20 mouse cellular contexts compared by ENCODE assay signal in genomic region chr8:93972971-93973734, GRCm38 (mm10). TPM values are rescaled to one million over a fixed set of nuclear protein-coding genes. Genes with fewer than 3 reads are reported as not detected.
DNase-seq lines count a peak whose midpoint lies in the region; ATAC-seq and TF ChIP-seq lines count a peak whose summit lies in the region.
"Had no signal": no experiment of that assay in that cellular context is flagged by ENCODE, and none has a peak within 500 bp of the region (broad histone marks: within the 10 kb centered on the region; RNA-seq: fewer than 3 reads in every experiment).

No protein-coding gene starts in this region.

- WGBS in forebrain, embryonic 14.5 days: 85% methylated on average over 14 of the region's 14 CpGs
- WGBS in forebrain, embryonic 10.5 days: 89% methylated on average over 14 of the region's 14 CpGs
- WGBS in intestine, postnatal 0 days: 84% methylated on average over 14 of the region's 14 CpGs
- WGBS in intestine, embryonic 15.5 days: 80% methylated on average over 14 of the region's 14 CpGs

- H3K9ac ChIP-seq in forebrain, embryonic 14.5 days (ENCODE audit: low read length): no peak overlapping the region
- H3K9ac ChIP-seq in intestine, postnatal 0 days (ENCODE audit: low read depth, low read length): no peak overlapping the region
- no peak overlapping the region for H3K9ac ChIP-seq in intestine, embryonic 15.5 days
- H3K9ac ChIP-seq: heart, embryonic 12.5 days; limb, embryonic 12.5 days; liver, postnatal 0 days had no signal

- no peak for DNase-seq in forebrain, embryonic 14.5 days (ENCODE audit: low spot score)
- DNase-seq in forebrain, embryonic 10.5 days (ENCODE audit: extremely low spot score, low spot score): no peak
- DNase-seq in right cerebral cortex, postnatal 10 days (ENCODE audit: low spot score in 2 of 2): peak; percentile 52 to 61
- DNase-seq in right cerebral cortex, adult 2 months (ENCODE audit: low spot score in 2 of 2): no peak
- DNase-seq: embryo, embryonic 11 days; gastrocnemius, postnatal 36 days; heart, postnatal 4 days; liver, postnatal 0 days; lung, postnatal 14 days; thymus, postnatal 4 days had no signal

- no peaks in the 10 kb centered on the region for H3K27me3 ChIP-seq in forebrain, embryonic 14.5 days (replicated peaks; ENCODE audit: control insufficient read depth, insufficient read depth, low read length)
- H3K27me3 ChIP-seq in forebrain, embryonic 10.5 days (ENCODE audit: poor library complexity, severe bottlenecking): no peaks in the 10 kb centered on the region
- H3K27me3 ChIP-seq in intestine, postnatal 0 days (replicated peaks; ENCODE audit: control insufficient read depth, insufficient read depth, low read length): no peaks in the 10 kb centered on the region
- no peaks in the 10 kb centered on the region for H3K27me3 ChIP-seq in intestine, embryonic 15.5 days (replicated peaks)
- H3K27me3 ChIP-seq: heart, embryonic 12.5 days; limb, embryonic 12.5 days; megakaryocyte, embryonic 14.5 days had no signal

- H3K4me1 ChIP-seq in forebrain, embryonic 14.5 days (ENCODE audit: control insufficient read depth, insufficient read depth, low read length): no peaks in the 10 kb centered on the region
- H3K4me1 ChIP-seq in forebrain, embryonic 10.5 days: peaks cover 11% of the 10 kb centered on the region
- H3K4me1 ChIP-seq in intestine, postnatal 0 days (replicated peaks; ENCODE audit: control insufficient read depth, insufficient read depth, low read length): 0 out of 2 replicates have a peak, but pooled peaks cover 2% of the 10 kb centered on the region
- H3K4me1 ChIP-seq in intestine, embryonic 15.5 days (replicated peaks): no peaks in the 10 kb centered on the region

- H3K4me2 ChIP-seq in forebrain, embryonic 14.5 days (ENCODE audit: low read length): no peak overlapping the region
- no peak overlapping the region for H3K4me2 ChIP-seq in intestine, postnatal 0 days (replicated peaks; ENCODE audit: low read depth)
- no peak overlapping the region for H3K4me2 ChIP-seq in intestine, embryonic 15.5 days (replicated peaks)
- H3K4me2 ChIP-seq: heart, embryonic 12.5 days; limb, embryonic 12.5 days had no signal

- no peak overlapping the region for H3K27ac ChIP-seq in forebrain, embryonic 14.5 days (ENCODE audit: low read depth, low read length)
- no peak overlapping the region for H3K27ac ChIP-seq in forebrain, embryonic 10.5 days
- peak overlapping the region; percentile 54; the same call in 1 of the 2 replicates for H3K27ac ChIP-seq in intestine, postnatal 0 days (ENCODE audit: low read depth, low read length)
- no peak overlapping the region for H3K27ac ChIP-seq in intestine, embryonic 15.5 days
- H3K27ac ChIP-seq: limb, embryonic 12.5 days; stomach, postnatal 0 days had no signal

- no peaks in the 10 kb centered on the region for H3K9me3 ChIP-seq in forebrain, embryonic 14.5 days (replicated peaks; ENCODE audit: control insufficient read depth, low read length)
- no peaks in the 10 kb centered on the region for H3K9me3 ChIP-seq in forebrain, embryonic 10.5 days
- no peaks in the 10 kb centered on the region for H3K9me3 ChIP-seq in intestine, postnatal 0 days (ENCODE audit: control insufficient read depth)
- H3K9me3 ChIP-seq in intestine, embryonic 15.5 days: no peaks in the 10 kb centered on the region
- H3K9me3 ChIP-seq: G1E; heart, embryonic 12.5 days; limb, embryonic 12.5 days had no signal

- peaks cover 75% of the 10 kb centered on the region for H3K36me3 ChIP-seq in forebrain, embryonic 14.5 days (ENCODE audit: control insufficient read depth, insufficient read depth, low read length)
- H3K36me3 ChIP-seq in forebrain, embryonic 10.5 days (replicated peaks): peaks cover 83% of the 10 kb centered on the region
- H3K36me3 ChIP-seq in intestine, postnatal 0 days (ENCODE audit: control insufficient read depth, insufficient read depth): peaks cover 64% of the 10 kb centered on the region
- peaks cover 45% of the 10 kb centered on the region for H3K36me3 ChIP-seq in intestine, embryonic 15.5 days

- 0 out of 2 replicates have a peak, but pooled peaks have one; percentile 14 for ATAC-seq in forebrain, embryonic 14.5 days
- ATAC-seq in intestine, postnatal 0 days: no peak
- ATAC-seq in intestine, embryonic 15.5 days: no peak
- no peak for ATAC-seq in megakaryocyte-erythroid progenitor cell, adult 5-6 weeks (replicated peaks; ENCODE audit: low FRiP score, low TSS enrichment, poor library complexity, severe bottlenecking)
- ATAC-seq: inflammation-experienced regulatory T-cells, adult 6 months; liver, postnatal 0 days had no signal

- TF ChIP-seq CTCF in intestine, postnatal 0 days (IDR thresholded peaks at IDR 0.05; ENCODE audit: low read depth): no peak

- H3K4me3 ChIP-seq in forebrain, embryonic 14.5 days (ENCODE audit: low read depth, low read length): no peak overlapping the region
- H3K4me3 ChIP-seq in forebrain, embryonic 10.5 days: no peak overlapping the region
- H3K4me3 ChIP-seq in intestine, postnatal 0 days (ENCODE audit: low read depth, low read length): no peak overlapping the region
- H3K4me3 ChIP-seq in intestine, embryonic 15.5 days (replicated peaks): no peak overlapping the region
- H3K4me3 ChIP-seq: erythroblast, embryonic 14.5 days; heart, embryonic 12.5 days; limb, embryonic 12.5 days; megakaryocyte, embryonic 14.5 days had no signal

RNA-seq across cellular contexts. Expression of gene Amfr, which starts 39.5 kb away (rescaled TPM):
- 55.8 and 60.2 TPM in 2 replicates for polyA plus RNA-seq in forebrain, embryonic 14.5 days (2014; fragmentation: Nextera tagmentation; extraction: Ambion mirVana)
- 36.7 and 39.1 TPM in 2 replicates for polyA plus RNA-seq in forebrain, embryonic 10.5 days (2016; fragmentation: Nextera tagmentation; extraction: Ambion mirVana)
- 61.8 and 65.0 TPM in 2 replicates for polyA plus RNA-seq in intestine, postnatal 0 days (2015; fragmentation: Nextera tagmentation; extraction: Ambion mirVana)
- polyA plus RNA-seq in intestine, embryonic 15.5 days (2015; fragmentation: Nextera tagmentation; extraction: Ambion mirVana): 47.5 and 51.7 TPM in 2 replicates
- 62.9 and 64.6 TPM in 2 replicates for total RNA-seq in megakaryocyte-erythroid progenitor cell, adult 5-6 weeks (2014; fragmentation: Nextera tagmentation)
- total RNA-seq in megakaryocyte-erythroid progenitor cell, adult 5-6 weeks (2017): 89.4 and 214 TPM in 2 replicates

Comparison
In these comparisons a context has a peak if more than half of its experiments do, and no peak if none do; other contexts are left out.
1. DNase-seq: peak in right cerebral cortex, postnatal 10 days (2 of 2); none in forebrain, embryonic 14.5 days (single experiment), forebrain, embryonic 10.5 days (single experiment) and right cerebral cortex, adult 2 months (0 of 2).